Mouse (Mus musculus) midbrain, embryonic 13.5 days (tissue): ENCODE data around the gene Myh7. TPM values are rescaled to one million over a fixed set of nuclear protein-coding genes. Genes with fewer than 3 reads are reported as not detected.
"Not testable (repeated sequence)": the region's sequence is repeated elsewhere in the genome, so short reads cannot be mapped to it uniquely, and the experiment has no call there.

Experiments used
- ATAC-seq: fragments of 200-750 bp; cut with Nextera tagmentation; 2 replicates; pipeline ENCODE4 v1.8.0; 2017; ENCODE audit warnings: mild to moderate bottlenecking, moderate TSS enrichment, moderate library complexity
- H3K27ac ChIP-seq: fragments of 300-500 bp; sonication (generic); 2 replicates; pipeline ENCODE4 v1.5.1; 2015; ENCODE audit warnings: inconsistent platforms, mild to moderate bottlenecking, moderate library complexity
- H3K27me3 ChIP-seq: fragments of 300-500 bp; sonication (generic); 2 replicates; pipeline ENCODE4 v1.6.1; 2015; ENCODE audit warnings: mild to moderate bottlenecking, inconsistent platforms
- H3K36me3 ChIP-seq: fragments of 300-500 bp; sonication (generic); 2 replicates; pipeline ENCODE4 v1.6.1; 2015; ENCODE audit warnings: mild to moderate bottlenecking, inconsistent platforms
- H3K4me1 ChIP-seq: fragments of 300-500 bp; sonication (generic); replicated peaks from 2 replicates; pipeline ENCODE4 v1.6.1; 2015; ENCODE audit warnings: inconsistent platforms
- H3K4me2 ChIP-seq: fragments of 300-500 bp; sonication (generic); replicated peaks from 2 replicates; pipeline ENCODE4 v1.6.1; 2015; ENCODE audit warnings: moderate library complexity, mild to moderate bottlenecking, inconsistent platforms
- H3K4me3 ChIP-seq: fragments of 300-500 bp; sonication (generic); replicated peaks from 2 replicates; pipeline ENCODE4 v1.5.1; 2015; ENCODE audit warnings: mild to moderate bottlenecking, inconsistent platforms
- H3K9ac ChIP-seq: fragments of 300-500 bp; sonication (generic); replicated peaks from 2 replicates; pipeline ENCODE4 v1.6.1; 2015; ENCODE audit warnings: mild to moderate bottlenecking, inconsistent platforms
- H3K9me3 ChIP-seq: fragments of 300-500 bp; sonication (generic); 2 replicates; pipeline ENCODE4 v1.6.1; 2016; ENCODE audit warnings: mild to moderate bottlenecking, inconsistent platforms
- WGBS: fragments of 180-500 bp; shearing (Covaris S2); methylation state at CpG from one replicate; pipeline ENCODE4 v1.1.7; 2015; 5-methylcytosine and 5-hydroxymethylcytosine counted together
- polyA plus RNA-seq: library from polyadenylated mRNA; unstranded; fragments of >200 nt; fragmentation: Nextera tagmentation; extraction: Ambion mirVana; gene quantifications from 2 replicates; pipeline ENCODE4 v1.2.1, GENCODE M21; 2015

Gene Myh7
- 4.6 and 5.3 TPM in 2 replicates for polyA plus RNA-seq

DNA sequence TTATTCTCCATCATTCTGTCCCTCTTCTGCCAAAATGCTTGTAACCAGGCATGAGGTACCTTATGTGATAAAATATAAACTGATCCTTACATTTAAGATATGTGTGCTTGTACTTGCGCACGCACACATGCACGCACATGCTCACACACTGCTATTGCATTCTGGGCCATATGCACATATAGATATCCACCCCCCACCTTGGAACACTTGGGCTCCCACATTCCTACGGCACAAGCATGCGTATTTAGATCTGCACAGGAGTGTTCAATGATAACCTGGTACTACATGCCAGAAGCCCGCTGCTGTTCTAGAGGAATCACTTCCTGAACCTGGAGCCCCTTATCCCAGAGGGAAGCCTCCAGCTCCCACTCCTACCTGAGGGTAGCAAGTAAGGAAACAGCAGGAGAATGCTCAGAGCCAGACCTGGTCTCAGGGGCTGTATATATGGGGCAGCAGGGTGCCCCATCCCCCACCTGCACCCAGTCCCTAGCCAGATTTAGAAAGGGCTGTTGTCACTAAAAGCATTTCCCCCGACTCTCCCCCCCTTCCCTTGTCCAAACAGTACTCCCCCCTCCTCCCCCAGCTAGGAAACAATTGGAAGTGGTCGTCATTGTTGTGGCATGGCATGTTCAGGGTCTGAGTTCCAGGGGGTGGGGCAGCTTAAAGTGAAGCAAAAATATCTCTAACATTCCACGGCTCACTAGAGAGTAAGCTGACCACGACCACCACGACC is at the start of gene Myh7:
Gene Myh7 (minus strand): TSS at position 491 of the 733 bp plus-strand sequence.
- H3K4me3 ChIP-seq, result no peak within 1 kb of the TSS
- H3K36me3 ChIP-seq, result no peaks in the 10 kb centered on the region
- H3K4me2 ChIP-seq, result peak within 1 kb of the TSS; percentile 24; the same call in 1 of the 2 replicates
- 50% methylated on average over 11 of the region's 11 CpGs for WGBS
- peaks cover 40% of the 10 kb centered on the region for H3K4me1 ChIP-seq
- no peaks in the 10 kb centered on the region for H3K27me3 ChIP-seq
- peak within 1 kb of the TSS; percentile 94 for H3K27ac ChIP-seq
- no peaks in the 10 kb centered on the region for H3K9me3 ChIP-seq
- no peak; the same call in 1 of the 2 replicates for ATAC-seq
- peak within 1 kb of the TSS; percentile 54 for H3K9ac ChIP-seq

DNA sequence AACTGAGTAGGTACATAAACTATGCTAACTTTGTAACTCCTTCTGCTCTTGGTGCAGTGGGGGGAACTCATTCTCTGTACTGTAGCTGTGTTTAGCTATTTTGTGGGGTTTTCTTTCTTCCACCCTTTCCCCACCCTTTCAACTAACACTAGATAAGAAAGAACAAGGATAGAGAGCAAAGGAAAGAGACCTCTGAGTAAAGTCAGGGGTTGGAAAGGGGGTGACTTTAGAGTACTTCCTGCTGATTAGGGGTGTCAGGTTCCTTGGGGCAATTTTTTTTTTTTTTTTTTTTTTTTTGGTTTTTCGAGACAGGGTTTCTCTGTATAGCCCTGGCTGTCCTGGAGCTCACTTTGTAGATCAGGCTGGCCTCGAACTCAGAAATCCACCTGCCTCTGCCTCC is 49.3 kb upstream of the Myh7 start:
- H3K36me3 ChIP-seq, H3K4me1 ChIP-seq, ATAC-seq, H3K4me3 ChIP-seq, H3K4me2 ChIP-seq, H3K27me3 ChIP-seq, H3K27ac ChIP-seq, H3K9me3 ChIP-seq, H3K9ac ChIP-seq: not testable (repeated sequence)
- WGBS, result 70% methylated on average over 2 of the region's 2 CpGs

DNA sequence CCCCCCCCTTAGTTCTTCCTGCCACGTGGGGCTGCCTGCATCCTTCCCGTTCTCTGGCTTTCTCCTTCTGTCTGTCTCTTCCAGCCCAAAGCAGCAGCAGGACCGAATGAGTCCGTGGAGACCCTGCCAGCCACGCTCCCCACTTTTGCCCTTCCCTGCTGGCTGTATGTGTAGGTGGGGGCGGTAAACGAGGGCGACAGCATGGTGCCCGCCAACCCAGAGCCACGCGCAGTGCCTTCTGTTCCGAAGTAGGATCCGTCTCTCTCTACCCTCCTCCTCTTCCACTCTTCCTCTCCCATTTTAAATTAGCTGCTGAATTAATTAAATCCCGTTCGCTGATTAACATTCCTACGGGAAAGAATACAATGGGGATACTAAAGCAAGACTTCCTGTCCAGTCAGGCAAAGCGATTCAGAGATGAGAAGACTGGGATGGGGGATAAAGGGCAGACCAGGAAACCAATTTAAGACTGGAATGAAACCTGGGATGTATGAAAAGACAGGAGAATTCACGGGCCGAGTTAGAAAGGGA is 38.3 kb upstream of the Myh7 start:
- WGBS, result 16% methylated on average over 19 of the region's 19 CpGs
- Histone ChIP-seq H3K4me1 (peaks cover 42% of the 10 kb centered on the region), H3K36me3 (no peaks in the 10 kb centered on the region), H3K4me3 (peak overlapping the region; percentile 12; the same call in 1 of the 2 replicates), H3K27me3 (0 out of 2 replicates have a peak, but pooled peaks cover 3% of the 10 kb centered on the region), H3K9ac (no peak overlapping the region), H3K27ac (peak overlapping the region; percentile 57), H3K9me3 (no peaks in the 10 kb centered on the region), H3K4me2 (peak overlapping the region; percentile 37)
- no peak for ATAC-seq

DNA sequence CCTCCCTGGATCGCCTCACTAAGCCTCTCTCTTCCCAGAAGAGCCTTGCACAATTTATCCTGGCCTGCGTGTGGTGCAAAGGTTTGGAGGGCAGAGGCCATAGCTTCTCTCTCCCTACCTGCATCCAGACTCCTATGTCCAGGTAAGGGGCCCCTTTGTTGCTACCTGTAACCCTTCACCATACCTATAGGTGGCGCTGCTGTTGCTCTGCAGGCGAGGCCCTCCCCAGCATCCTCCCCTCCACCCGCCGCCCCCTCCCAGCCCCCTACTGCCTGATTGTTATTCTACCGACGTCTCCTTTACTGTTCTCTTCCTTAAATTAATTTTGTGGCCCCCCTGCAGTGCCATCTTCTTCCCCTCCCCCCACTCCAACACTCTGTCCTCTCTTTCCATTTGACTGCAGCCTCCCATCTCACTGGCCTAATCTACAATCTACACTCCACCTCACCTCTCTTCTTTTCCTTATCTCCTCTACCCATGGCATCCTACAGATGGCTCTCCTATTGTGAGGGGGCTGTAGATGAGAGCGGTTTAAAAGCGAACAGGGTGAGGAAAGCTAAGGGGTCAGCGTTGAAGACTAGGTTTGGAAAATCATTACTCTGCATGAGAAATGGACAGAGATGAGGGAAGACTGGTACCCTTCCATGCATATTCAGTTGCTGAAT is 34.7 kb upstream of the Myh7 start:
- ATAC-seq, result peak; percentile 49
- H3K4me3 ChIP-seq, result 0 out of 2 replicates have a peak overlapping the region, but pooled peaks have one; percentile 4
- H3K27ac ChIP-seq, result peak overlapping the region; percentile 97
- no peaks in the 10 kb centered on the region for H3K36me3 ChIP-seq
- peak overlapping the region; percentile 47 for H3K4me2 ChIP-seq
- no peaks in the 10 kb centered on the region for H3K9me3 ChIP-seq
- peaks cover 52% of the 10 kb centered on the region for H3K4me1 ChIP-seq
- 5% methylated on average over 11 of the region's 11 CpGs for WGBS
- H3K27me3 ChIP-seq, result peaks cover 6% of the 10 kb centered on the region; the same call in 1 of the 2 replicates
- peak overlapping the region; percentile 49 for H3K9ac ChIP-seq

DNA sequence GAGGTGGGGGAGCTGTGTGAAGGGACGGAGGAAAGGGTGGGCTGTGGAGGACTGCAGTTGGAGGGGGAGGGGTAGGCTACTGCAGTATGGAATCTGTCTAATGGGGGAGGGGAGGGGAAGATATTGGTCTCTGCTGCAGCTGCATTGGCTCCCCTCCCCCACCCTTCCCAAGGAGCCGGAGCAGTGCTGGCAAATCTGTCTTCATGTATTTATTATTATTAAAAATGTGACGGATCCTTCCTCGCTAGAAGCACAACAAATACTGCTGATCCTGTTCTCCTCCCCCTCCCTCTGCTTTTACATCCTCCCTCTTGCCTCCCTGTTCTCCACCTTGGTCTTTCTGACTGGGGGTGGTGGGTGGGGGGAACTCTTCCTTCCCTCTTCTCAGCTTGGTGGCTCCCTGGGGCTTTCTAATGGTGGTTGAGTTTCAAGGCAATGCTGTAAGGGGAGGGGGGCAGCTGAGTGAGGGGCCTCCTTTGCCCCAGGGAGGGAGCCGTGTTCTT is 34.0 kb upstream of the Myh7 start:
- H3K9ac ChIP-seq, result peak overlapping the region; percentile 49
- 2% methylated on average over 5 of the region's 5 CpGs for WGBS
- H3K4me3 ChIP-seq, result 0 out of 2 replicates have a peak overlapping the region, but pooled peaks have one; percentile 4
- peak overlapping the region; percentile 47 for H3K4me2 ChIP-seq
- peak; percentile 78 for ATAC-seq
- peaks cover 51% of the 10 kb centered on the region for H3K4me1 ChIP-seq
- peaks cover 4% of the 10 kb centered on the region; the same call in 1 of the 2 replicates for H3K36me3 ChIP-seq
- H3K9me3 ChIP-seq, result no peaks in the 10 kb centered on the region
- peaks cover 5% of the 10 kb centered on the region; the same call in 1 of the 2 replicates for H3K27me3 ChIP-seq
- H3K27ac ChIP-seq, result peak overlapping the region; percentile 97

DNA sequence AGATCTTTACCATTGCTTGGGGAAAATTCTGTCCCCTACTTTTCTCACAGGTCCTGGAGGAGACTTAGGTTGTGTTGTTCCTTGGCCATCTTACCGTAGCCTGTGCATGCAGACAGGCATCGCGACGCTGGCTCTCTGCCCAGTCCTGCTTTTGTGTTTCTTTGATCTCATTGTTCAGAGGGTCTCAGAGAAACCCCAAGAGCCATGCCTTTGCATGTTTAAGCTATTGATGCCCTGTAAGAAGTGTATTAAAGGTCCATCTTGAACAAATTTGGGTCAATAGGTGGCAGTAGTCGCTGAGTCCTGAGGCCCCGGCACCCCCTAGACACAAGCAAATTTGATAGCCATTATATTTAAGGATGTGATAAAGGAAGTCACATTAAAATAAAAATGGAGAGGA is 33.2 kb upstream of the Myh7 start:
- Histone ChIP-seq H3K27me3 (peaks cover 5% of the 10 kb centered on the region; the same call in 1 of the 2 replicates), H3K36me3 (peaks cover 12% of the 10 kb centered on the region), H3K4me2 (peak overlapping the region; percentile 47), H3K4me3 (no peak overlapping the region; the same call in 1 of the 2 replicates), H3K9ac (0 out of 2 replicates have a peak overlapping the region, but pooled peaks have one; percentile 32), H3K27ac (peak overlapping the region; percentile 97), H3K4me1 (peaks cover 44% of the 10 kb centered on the region), H3K9me3 (no peaks in the 10 kb centered on the region)
- peak; percentile 60 for ATAC-seq
- WGBS, result 3% methylated on average over 6 of the region's 6 CpGs

DNA sequence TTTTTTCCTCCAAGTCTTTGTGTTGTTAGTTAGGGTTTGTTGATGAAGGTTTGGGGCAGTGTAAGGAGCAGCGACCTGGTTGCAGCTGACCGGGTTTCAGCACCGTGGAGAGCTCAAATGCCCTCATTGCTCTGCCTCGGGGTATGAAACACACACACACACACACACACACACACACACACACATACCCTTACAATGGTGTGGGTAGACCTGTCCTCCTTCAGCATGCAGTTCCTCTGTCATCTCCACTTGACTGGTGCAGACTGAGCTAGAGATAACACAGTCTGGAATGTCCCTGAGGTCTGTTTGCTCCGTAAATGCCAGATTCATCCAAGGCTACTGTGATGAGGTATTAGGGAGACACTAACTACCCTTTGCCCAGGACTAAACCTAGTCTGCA is 32.8 kb upstream of the Myh7 start:
- H3K36me3 ChIP-seq, result peaks cover 16% of the 10 kb centered on the region
- ATAC-seq, result peak; percentile 37
- H3K9me3 ChIP-seq, result no peaks in the 10 kb centered on the region
- peaks cover 42% of the 10 kb centered on the region for H3K4me1 ChIP-seq
- H3K27ac ChIP-seq, result peak overlapping the region; percentile 97
- H3K4me3 ChIP-seq, result no peak overlapping the region
- peak overlapping the region; percentile 47; the same call in 1 of the 2 replicates for H3K4me2 ChIP-seq
- WGBS, result 7% methylated on average over 5 of the region's 5 CpGs
- 0 out of 2 replicates have a peak overlapping the region, but pooled peaks have one; percentile 32 for H3K9ac ChIP-seq
- H3K27me3 ChIP-seq, result peaks cover 5% of the 10 kb centered on the region; the same call in 1 of the 2 replicates

DNA sequence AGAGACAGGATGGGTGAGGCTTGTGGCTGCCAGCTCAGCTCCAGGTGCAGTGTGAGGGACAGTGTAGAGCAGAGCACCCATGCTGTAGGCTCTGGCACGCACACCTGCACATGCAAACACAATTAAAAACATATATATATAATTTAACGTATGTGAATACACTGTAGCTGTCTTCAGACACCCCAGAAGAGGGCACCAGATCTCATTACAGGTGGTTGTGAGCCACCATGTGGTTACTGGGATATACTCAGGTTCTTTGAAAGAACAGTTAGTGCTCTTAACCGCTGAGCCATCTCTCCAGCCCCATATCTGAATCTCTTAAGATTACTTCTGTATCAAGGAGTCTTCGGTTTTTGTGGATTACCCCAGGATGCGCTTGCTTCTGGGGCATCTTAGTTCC is 31.1 kb upstream of the Myh7 start:
- H3K27me3 ChIP-seq, result peaks cover 5% of the 10 kb centered on the region; the same call in 1 of the 2 replicates

DNA sequence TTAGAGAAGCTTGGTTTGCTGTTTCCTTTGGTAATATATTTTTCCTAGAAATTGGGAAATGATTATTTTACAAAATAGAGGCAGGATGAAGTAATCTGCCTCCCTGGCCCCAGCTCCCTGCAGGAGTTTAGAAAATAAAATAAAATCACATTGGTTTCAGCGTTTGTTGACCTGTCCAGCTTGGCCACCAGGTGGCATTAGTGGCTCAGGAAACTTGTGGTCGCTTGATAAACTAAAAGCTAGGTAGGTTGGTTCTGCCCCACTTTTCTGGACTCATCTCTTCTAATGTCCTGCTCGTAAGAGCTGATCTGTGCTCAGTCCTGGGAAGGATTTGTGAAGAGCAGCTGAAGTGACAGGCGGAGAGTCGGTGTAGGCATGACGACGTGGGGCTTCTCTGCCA is 29.8 kb upstream of the Myh7 start:
- no peak for ATAC-seq

More for the DNA sequence above, 31.1 kb upstream of the Myh7 start:
- WGBS, result 84% methylated on average over 5 of the region's 5 CpGs
- Histone ChIP-seq H3K4me2 (no peak overlapping the region), H3K4me3 (no peak overlapping the region), H3K4me1 (peaks cover 40% of the 10 kb centered on the region), H3K9ac (no peak overlapping the region), H3K9me3 (no peaks in the 10 kb centered on the region), H3K36me3 (peaks cover 33% of the 10 kb centered on the region), H3K27ac (no peak overlapping the region)
- no peak for ATAC-seq

DNA sequence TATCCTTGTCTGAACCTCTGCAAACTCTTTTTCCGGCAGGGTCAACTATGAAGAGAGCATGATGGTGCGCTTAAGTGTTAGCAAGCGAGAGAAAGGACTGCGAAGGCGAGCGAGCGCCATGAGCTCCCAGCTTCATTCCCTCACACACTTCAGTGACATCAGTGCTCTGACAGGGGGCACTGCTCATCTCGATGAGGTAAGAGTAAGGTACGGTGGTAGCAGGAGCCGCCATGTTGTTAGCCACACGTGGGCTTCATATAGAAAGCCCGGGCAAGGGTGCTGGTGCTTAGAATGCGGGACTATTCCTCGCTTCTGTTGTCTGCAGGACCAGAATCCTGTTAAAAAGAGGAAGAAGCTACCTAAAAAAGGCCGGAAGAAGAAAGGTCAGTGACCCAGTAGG is 28.6 kb upstream of the Myh7 start:
- peaks cover 19% of the 10 kb centered on the region for H3K4me1 ChIP-seq
- no peak overlapping the region for H3K27ac ChIP-seq
- no peak overlapping the region for H3K9ac ChIP-seq
- no peaks in the 10 kb centered on the region for H3K9me3 ChIP-seq
- H3K36me3 ChIP-seq, result peaks cover 39% of the 10 kb centered on the region
- peaks cover 5% of the 10 kb centered on the region; the same call in 1 of the 2 replicates for H3K27me3 ChIP-seq
- no peak for ATAC-seq
- no peak overlapping the region for H3K4me2 ChIP-seq
- H3K4me3 ChIP-seq, result no peak overlapping the region
- WGBS, result 92% methylated on average over 15 of the region's 15 CpGs

More for the DNA sequence above, 29.8 kb upstream of the Myh7 start:
- peaks cover 5% of the 10 kb centered on the region; the same call in 1 of the 2 replicates for H3K27me3 ChIP-seq
- no peak overlapping the region for H3K27ac ChIP-seq
- H3K36me3 ChIP-seq, result peaks cover 38% of the 10 kb centered on the region
- H3K9me3 ChIP-seq, result no peaks in the 10 kb centered on the region
- 59% methylated on average over 7 of the region's 7 CpGs for WGBS
- no peak overlapping the region for H3K4me3 ChIP-seq
- H3K4me1 ChIP-seq, result peaks cover 31% of the 10 kb centered on the region
- H3K4me2 ChIP-seq, result no peak overlapping the region
- no peak overlapping the region for H3K9ac ChIP-seq

DNA sequence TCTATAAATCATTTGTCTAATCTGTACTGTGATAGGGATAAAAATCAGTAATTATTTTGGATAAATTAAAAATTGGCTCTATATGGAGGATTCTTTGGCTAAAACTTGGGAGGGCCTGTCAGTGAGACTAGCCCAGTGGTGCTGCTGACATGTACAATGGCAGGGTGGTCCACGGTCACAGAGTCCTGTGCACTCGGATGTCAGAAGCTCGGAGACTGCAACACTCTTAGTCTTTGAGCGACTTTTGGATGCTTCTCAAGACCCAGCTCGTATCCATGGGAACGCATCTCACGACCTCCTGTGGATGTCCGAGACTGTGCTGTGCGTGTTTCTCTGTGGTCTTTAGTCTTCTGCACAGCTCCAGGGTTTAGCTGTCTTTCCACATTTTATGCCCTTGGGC is 26.0 kb upstream of the Myh7 start:
- Histone ChIP-seq H3K4me2 (no peak overlapping the region), H3K36me3 (peaks cover 41% of the 10 kb centered on the region), H3K4me1 (peaks cover 14% of the 10 kb centered on the region), H3K27me3 (no peaks in the 10 kb centered on the region), H3K27ac (no peak overlapping the region), H3K9ac (no peak overlapping the region), H3K4me3 (no peak overlapping the region), H3K9me3 (no peaks in the 10 kb centered on the region)
- no peak; the same call in 1 of the 2 replicates for ATAC-seq
- WGBS, result 23% methylated on average over 9 of the region's 9 CpGs
